Mouse (Mus musculus) neural tube, embryonic 13.5 days (tissue): ENCODE measurements around the gene Dlg4. TPM values are rescaled to one million over a fixed set of nuclear protein-coding genes. Genes with fewer than 3 reads are reported as not detected.
A peak's percentile ranks its signal among the peaks of the same experiment; 100 is the strongest.

Experiments used
- ATAC-seq: fragments of 200-750 bp; cut with Nextera tagmentation; 2 replicates; pipeline ENCODE4 v1.8.0; 2017; ENCODE audit warnings: low read depth, mild to moderate bottlenecking, moderate TSS enrichment, moderate library complexity
- H3K27ac ChIP-seq: fragments of 300-500 bp; sonication (generic); replicated peaks from 2 replicates; pipeline ENCODE4 v1.5.1; 2015; ENCODE audit warnings: moderate library complexity, mild to moderate bottlenecking, inconsistent platforms
- H3K27me3 ChIP-seq: fragments of 300-500 bp; sonication (generic); 2 replicates; pipeline ENCODE4 v1.6.1; 2015; ENCODE audit warnings: mild to moderate bottlenecking, inconsistent platforms
- H3K36me3 ChIP-seq: fragments of 300-500 bp; sonication (generic); 2 replicates; pipeline ENCODE4 v1.6.1; 2015; ENCODE audit warnings: mild to moderate bottlenecking, inconsistent platforms
- H3K4me1 ChIP-seq: fragments of 300-500 bp; sonication (generic); replicated peaks from 2 replicates; pipeline ENCODE4 v1.6.1; 2015; ENCODE audit warnings: inconsistent platforms
- H3K4me2 ChIP-seq: fragments of 300-500 bp; sonication (generic); 2 replicates; pipeline ENCODE4 v1.6.1; 2015; ENCODE audit warnings: inconsistent platforms, mild to moderate bottlenecking, moderate library complexity
- H3K4me3 ChIP-seq: fragments of 300-500 bp; sonication (generic); 2 replicates; pipeline ENCODE4 v1.5.1; 2015; ENCODE audit warnings: mild to moderate bottlenecking, inconsistent platforms
- H3K9ac ChIP-seq: fragments of 300-500 bp; sonication (generic); 2 replicates; pipeline ENCODE4 v1.6.1; 2015; ENCODE audit warnings: moderate library complexity, mild to moderate bottlenecking, inconsistent platforms
- H3K9me3 ChIP-seq: fragments of 300-500 bp; sonication (generic); 2 replicates; pipeline ENCODE4 v1.6.1; 2016; ENCODE audit warnings: inconsistent platforms
- WGBS: fragments of 180-500 bp; shearing (Covaris S2); methylation state at CpG from one replicate; pipeline ENCODE4 v1.1.7; 2015; 5-methylcytosine and 5-hydroxymethylcytosine counted together
- polyA plus RNA-seq: library from polyadenylated mRNA; unstranded; fragments of >200 nt; fragmentation: Nextera tagmentation; extraction: Ambion mirVana; gene quantifications from 2 replicates; pipeline ENCODE4 v1.2.1, GENCODE M21; 2015

The Dlg4 gene
- polyA plus RNA-seq, 1 experiment from 2014 or later = 23.5 TPM

DNA sequence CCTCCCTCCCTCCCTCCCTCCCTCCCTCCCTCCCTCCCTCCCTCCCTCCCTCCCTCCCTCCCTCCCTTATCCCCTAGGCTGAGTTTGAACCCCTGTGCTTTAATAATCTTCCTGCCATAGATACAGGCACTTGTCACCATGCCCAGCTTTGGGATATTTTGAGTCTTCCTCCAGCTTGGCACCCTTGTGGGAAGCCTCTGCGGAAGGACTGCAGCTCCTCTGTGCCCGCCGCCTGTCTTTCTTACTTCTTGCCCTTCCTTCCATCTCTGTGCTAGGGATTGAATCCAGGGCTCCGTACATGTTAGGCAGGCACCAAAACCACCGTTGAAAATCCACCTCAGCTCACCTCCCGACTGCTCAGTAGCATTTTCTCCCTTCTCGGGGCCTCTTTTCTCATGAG is 23.4 kb downstream of the Dlg4 start:
- Histone ChIP-seq H3K4me1 (no peaks in the 10 kb centered on the region), H3K9me3 (no peaks in the 10 kb centered on the region), H3K27me3 (no peaks in the 10 kb centered on the region), H3K4me2 (no peak overlapping the region), H3K4me3 (no peak overlapping the region), H3K36me3 (peaks cover 84% of the 10 kb centered on the region), H3K27ac (no peak overlapping the region), H3K9ac (no peak overlapping the region)
- ATAC-seq = no peak
- WGBS = 95% methylated on average over 7 of the region's 7 CpGs

DNA sequence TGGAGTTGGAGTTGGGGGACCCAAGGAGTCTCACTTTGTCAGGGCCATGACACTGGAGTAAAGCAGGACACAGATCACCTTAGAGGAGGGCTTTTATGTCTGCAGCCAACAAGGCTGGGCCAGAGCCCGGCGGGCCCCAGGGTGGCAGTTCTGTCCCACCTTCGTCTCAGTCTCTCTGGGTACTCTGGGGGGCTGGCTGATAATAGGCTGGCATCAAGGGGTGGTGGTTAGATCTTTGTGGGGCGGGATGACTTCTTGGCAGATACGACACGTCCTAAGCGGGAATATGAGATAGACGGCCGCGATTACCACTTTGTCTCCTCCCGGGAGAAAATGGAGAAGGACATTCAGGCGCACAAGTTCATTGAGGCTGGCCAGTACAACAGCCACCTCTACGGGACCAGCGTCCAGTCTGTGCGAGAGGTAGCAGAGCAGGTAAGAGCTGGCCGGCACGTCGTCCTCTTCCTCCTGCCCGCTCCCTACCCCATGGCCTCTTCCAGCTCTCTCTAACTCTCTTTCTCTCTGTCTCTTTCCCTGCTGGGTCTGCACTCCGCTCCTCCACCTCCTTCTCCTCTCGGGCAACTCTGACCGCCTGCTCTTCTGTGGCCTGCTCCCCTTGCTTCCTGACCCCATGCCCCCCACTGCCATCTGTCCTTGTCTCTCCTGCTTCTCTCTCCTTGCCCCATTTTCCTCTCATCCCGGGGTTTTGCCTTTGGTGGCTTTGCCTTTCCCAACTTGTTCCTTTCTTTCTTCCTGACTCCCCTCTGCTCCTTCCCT is 25.8 kb downstream of the Dlg4 start:
- 88% methylated on average over 23 of the region's 23 CpGs for WGBS
- ATAC-seq = no peak
- no peak overlapping the region for H3K27ac ChIP-seq
- H3K4me2 ChIP-seq = no peak overlapping the region
- H3K9ac ChIP-seq = no peak overlapping the region
- H3K4me3 ChIP-seq = no peak overlapping the region
- no peaks in the 10 kb centered on the region for H3K4me1 ChIP-seq
- no peaks in the 10 kb centered on the region for H3K9me3 ChIP-seq
- no peaks in the 10 kb centered on the region for H3K27me3 ChIP-seq
- peaks cover 79% of the 10 kb centered on the region for H3K36me3 ChIP-seq

DNA sequence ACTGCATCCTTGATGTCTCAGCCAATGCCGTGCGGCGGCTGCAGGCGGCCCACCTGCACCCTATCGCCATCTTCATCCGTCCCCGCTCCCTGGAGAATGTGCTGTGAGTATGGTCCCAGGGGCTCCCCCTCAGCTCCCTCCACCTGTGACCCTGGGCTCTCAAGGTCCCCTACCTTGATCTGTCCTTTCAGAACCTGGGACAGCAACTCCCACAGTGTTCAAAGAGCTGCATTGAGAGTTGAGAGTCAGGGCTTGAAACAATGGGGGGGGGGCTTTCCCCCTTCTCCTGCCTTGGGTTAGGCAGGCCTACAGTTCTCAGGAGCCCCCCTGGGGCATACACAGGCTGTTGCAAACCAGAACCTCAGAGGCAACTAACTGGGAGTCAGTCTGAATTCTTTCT is 26.9 kb downstream of the Dlg4 start:
- Histone ChIP-seq H3K4me2 (no peak overlapping the region), H3K27ac (0 out of 2 replicates have a peak overlapping the region, but pooled peaks have one; percentile 1), H3K36me3 (peaks cover 68% of the 10 kb centered on the region), H3K27me3 (no peaks in the 10 kb centered on the region), H3K4me3 (no peak overlapping the region), H3K9ac (no peak overlapping the region), H3K9me3 (no peaks in the 10 kb centered on the region), H3K4me1 (no peaks in the 10 kb centered on the region)
- no peak for ATAC-seq
- 75% methylated on average over 7 of the region's 7 CpGs for WGBS

DNA sequence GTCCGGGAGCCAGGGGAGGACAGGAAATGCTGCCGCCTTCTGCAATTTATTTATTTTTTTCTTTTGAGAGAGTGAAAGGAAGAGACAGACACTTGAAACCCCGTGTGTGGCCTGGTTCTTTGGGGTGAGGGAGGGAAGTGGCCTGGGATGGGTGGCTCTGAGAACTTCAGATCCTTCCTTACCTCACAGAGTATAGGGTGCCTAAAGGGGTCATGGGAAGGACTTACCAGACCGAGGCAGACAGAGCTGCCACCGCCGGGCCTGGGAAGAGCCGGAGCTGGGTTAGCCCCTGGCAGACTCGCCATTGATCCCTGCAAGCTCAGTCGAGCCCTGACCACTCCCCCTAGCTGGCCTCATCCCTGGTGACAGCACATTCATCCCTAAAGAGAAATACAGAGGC is 28.7 kb downstream of the Dlg4 start:
- Histone ChIP-seq H3K27ac (0 out of 2 replicates have a peak overlapping the region, but pooled peaks have one; percentile 18), H3K36me3 (peaks cover 53% of the 10 kb centered on the region), H3K4me3 (no peak overlapping the region), H3K4me1 (no peaks in the 10 kb centered on the region), H3K9me3 (no peaks in the 10 kb centered on the region), H3K4me2 (no peak overlapping the region), H3K9ac (no peak overlapping the region), H3K27me3 (no peaks in the 10 kb centered on the region)
- ATAC-seq = no peak
- WGBS = 30% methylated on average over 9 of the region's 9 CpGs

DNA sequence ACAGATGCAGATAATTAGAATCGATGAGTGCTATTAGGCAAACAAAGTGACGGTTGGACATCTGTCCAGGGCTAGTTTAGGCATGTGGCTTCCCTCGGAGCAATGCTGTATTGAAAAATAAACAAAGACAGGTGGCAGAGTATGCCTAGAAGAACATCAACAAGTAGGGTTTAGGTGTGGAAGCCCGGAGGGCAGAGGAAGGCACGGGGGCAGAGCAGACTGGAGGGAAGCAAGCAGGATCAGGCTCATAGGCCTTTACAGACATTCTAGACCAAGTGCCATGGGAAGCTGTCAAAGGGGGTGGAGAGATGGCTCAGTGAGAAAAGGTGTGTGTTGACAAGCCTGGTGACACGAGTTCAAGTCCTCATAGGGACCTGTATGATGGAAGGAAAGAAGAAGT is 32.6 kb downstream of the Dlg4 start:
- no peak overlapping the region for H3K9ac ChIP-seq
- no peaks in the 10 kb centered on the region for H3K4me1 ChIP-seq
- H3K4me3 ChIP-seq = no peak overlapping the region
- H3K4me2 ChIP-seq = no peak overlapping the region
- peaks cover 15% of the 10 kb centered on the region for H3K36me3 ChIP-seq
- H3K27ac ChIP-seq = no peak overlapping the region
- H3K27me3 ChIP-seq = 0 out of 2 replicates have a peak, but pooled peaks cover 3% of the 10 kb centered on the region
- no peaks in the 10 kb centered on the region for H3K9me3 ChIP-seq
- ATAC-seq = no peak
- 71% methylated on average over 6 of the region's 6 CpGs for WGBS

DNA sequence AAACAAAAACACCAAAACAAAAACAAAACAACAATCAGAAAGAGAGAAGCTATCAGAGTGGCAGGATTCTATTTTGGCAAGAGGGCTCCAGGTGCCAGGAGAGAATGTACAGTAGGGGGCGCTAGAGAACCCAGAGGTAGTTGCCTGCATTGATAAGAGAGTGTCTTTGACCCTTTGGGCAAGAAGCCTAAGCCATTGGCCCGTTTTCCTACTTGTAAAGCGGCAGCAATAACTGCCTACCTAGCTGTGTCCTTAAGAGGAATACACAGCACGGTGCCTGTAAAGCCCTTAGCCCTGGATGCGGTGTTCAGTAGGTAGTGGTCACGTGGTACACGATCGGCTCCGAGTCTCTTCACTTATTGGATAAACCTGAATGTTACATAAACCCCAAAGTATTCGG is 33.1 kb downstream of the Dlg4 start:
- no peak overlapping the region for H3K27ac ChIP-seq
- 0 out of 2 replicates have a peak, but pooled peaks cover 8% of the 10 kb centered on the region for H3K27me3 ChIP-seq
- H3K4me1 ChIP-seq = no peaks in the 10 kb centered on the region
- H3K4me3 ChIP-seq = no peak overlapping the region
- no peak overlapping the region for H3K4me2 ChIP-seq
- H3K9ac ChIP-seq = no peak overlapping the region
- no peaks in the 10 kb centered on the region for H3K9me3 ChIP-seq
- WGBS = 56% methylated on average over 10 of the region's 10 CpGs
- peaks cover 11% of the 10 kb centered on the region for H3K36me3 ChIP-seq
- no peak for ATAC-seq

DNA sequence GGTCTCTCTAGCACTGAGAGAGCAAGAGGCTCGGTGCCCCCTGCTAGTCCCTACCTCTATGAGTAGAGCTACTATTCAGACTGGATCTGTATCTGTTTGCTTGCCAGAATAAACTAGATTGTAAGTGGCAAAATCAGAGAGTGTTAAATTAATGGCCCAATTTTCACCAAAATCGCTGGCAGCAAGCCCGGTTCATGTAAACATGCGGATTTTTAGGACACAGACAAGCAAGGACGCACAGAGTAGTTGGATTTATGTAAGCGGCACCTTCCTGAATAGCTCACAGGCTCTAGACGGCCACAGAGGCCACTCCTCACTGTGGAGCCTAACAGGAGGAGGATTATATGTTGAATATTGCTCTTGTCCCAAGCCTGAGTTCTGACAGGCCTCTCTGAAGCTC is 36.4 kb downstream of the Dlg4 start:
- Histone ChIP-seq H3K36me3 (no peaks in the 10 kb centered on the region), H3K27me3 (0 out of 2 replicates have a peak, but pooled peaks cover 8% of the 10 kb centered on the region), H3K27ac (no peak overlapping the region), H3K4me2 (no peak overlapping the region), H3K9me3 (no peaks in the 10 kb centered on the region), H3K4me3 (no peak overlapping the region), H3K9ac (no peak overlapping the region), H3K4me1 (peaks cover 3% of the 10 kb centered on the region; the same call in 1 of the 2 replicates)
- 74% methylated on average over 7 of the region's 7 CpGs for WGBS
- no peak for ATAC-seq

DNA sequence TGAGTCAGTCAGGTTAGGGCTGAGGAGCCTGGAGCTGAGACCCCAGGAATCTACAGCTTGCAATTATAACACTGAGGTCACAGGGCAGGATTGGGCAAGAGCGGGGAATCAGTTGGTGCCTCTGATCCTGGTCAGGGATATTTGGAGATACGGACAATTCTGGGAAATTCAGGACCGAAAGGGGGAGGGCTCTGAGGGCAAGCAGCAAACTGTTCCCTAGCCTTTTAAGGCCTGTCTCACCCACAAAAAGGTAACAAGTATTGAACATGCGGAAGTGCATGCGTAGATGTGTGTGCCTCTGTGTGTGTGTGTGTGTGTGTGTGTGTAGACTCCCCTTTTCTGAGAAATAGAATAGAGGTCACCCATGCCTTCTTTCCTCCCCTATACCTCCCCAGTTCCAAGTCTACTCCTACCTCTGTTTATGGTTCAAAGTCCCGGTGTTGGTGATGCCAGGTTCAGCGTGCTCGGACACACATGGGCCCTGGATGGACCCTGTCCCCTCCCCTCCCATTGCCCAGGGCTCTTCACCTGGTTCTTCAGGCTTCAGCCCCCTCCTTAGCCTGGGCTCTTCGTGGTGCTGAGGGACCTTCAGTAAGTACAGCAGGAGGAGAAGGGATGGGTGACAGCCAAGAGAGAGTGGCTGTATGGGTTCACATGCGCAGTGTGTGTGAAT is 37.3 kb downstream of the Dlg4 start, which contains the start of gene Asgr1:
TSS of gene Asgr1 (plus strand) at position 188 of the 673 bp plus-strand sequence.
- H3K27ac ChIP-seq = no peak within 1 kb of the TSS
- 81% methylated on average over 10 of the region's 10 CpGs for WGBS
- H3K9ac ChIP-seq = 0 out of 2 replicates have a peak within 1 kb of the TSS, but pooled peaks have one; percentile 43
- H3K9me3 ChIP-seq = no peaks in the 10 kb centered on the region
- H3K36me3 ChIP-seq = no peaks in the 10 kb centered on the region
- no peak within 1 kb of the TSS for H3K4me2 ChIP-seq
- peaks cover 3% of the 10 kb centered on the region; the same call in 1 of the 2 replicates for H3K4me1 ChIP-seq
- ATAC-seq = no peak
- 0 out of 2 replicates have a peak, but pooled peaks cover 8% of the 10 kb centered on the region for H3K27me3 ChIP-seq
- no peak within 1 kb of the TSS for H3K4me3 ChIP-seq

DNA sequence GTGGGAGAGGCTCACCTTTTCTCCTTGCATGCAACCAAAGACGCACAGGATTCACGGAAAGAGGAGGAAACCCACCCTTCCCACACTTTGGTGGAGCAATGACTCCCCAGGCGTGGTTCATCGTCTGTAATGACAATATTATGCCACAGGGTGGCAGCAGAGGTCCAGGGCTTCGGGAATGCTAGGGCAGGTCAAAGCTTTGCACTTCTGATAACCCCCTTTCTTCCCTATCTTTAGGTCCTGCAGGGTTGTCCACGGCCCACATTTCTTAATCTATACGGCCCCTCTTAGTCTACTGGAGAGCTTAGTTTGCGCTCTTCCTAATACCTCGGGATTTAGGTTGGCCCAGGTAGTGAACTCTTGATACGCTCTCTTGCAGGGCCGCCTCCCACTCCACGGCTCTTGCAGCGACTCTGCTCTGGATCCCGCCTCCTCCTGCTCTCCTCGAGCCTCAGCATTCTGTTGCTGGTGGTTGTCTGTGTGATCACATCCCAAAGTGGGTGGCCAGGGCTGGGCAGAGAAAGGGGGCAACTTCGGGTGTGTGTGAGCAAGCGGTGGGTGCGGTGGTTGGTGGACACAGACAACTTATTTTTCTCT is 39.0 kb downstream of the Dlg4 start:
- peak overlapping the region; percentile 30 for H3K4me2 ChIP-seq
- H3K9ac ChIP-seq = 0 out of 2 replicates have a peak overlapping the region, but pooled peaks have one; percentile 43
- peaks cover 3% of the 10 kb centered on the region; the same call in 1 of the 2 replicates for H3K4me1 ChIP-seq
- 0 out of 2 replicates have a peak, but pooled peaks cover 8% of the 10 kb centered on the region for H3K27me3 ChIP-seq
- H3K27ac ChIP-seq = no peak overlapping the region
- 25% methylated on average over 18 of the region's 18 CpGs for WGBS
- no peak overlapping the region for H3K4me3 ChIP-seq
- H3K9me3 ChIP-seq = no peaks in the 10 kb centered on the region
- no peaks in the 10 kb centered on the region for H3K36me3 ChIP-seq
- ATAC-seq = peak; percentile 63

DNA sequence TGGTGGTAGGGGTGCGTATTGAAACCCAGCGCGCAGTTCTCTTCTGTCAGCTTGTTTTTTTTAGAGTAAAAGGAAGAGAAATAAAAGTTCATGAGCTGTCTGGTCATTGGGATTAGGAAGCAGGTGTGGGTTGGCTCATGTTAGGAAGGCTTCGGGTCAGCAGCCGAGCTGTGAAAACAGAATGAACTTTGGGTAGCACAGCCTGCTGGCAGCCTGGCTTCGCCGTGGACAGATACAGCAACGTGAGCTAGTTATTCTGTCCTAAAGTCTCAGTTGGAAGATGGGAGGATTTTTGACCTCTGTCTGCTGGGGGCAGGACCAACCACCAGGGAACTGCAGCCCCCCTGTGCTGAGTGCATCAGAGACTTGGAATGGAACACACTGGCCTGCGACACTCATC is 41.1 kb downstream of the Dlg4 start:
- Histone ChIP-seq H3K4me2 (no peak overlapping the region), H3K9ac (no peak overlapping the region), H3K36me3 (no peaks in the 10 kb centered on the region), H3K4me3 (no peak overlapping the region), H3K4me1 (peaks cover 3% of the 10 kb centered on the region; the same call in 1 of the 2 replicates), H3K9me3 (no peaks in the 10 kb centered on the region), H3K27me3 (0 out of 2 replicates have a peak, but pooled peaks cover 8% of the 10 kb centered on the region), H3K27ac (no peak overlapping the region)
- WGBS = 79% methylated on average over 9 of the region's 9 CpGs
- ATAC-seq = no peak

DNA sequence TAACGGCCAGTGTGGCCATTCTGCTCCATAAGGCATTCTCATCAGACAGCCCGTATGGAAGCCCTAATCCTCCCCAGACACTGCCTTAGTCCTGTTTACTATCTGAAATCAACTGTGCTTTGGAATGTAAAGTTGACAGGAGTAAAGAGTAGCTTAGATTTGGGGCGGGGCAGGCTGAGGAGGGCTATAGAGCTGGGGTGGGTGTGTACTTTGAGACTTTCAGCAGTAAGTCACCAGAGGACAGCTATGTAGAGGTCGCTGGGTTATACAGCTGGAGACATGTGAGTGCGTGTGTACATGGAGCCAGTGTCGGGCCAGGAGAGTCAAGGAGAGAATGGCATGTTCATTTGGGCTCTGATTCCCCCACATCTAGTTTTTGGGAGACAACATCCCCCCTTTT is 43.2 kb downstream of the Dlg4 start:
- peaks cover 3% of the 10 kb centered on the region; the same call in 1 of the 2 replicates for H3K4me1 ChIP-seq
- no peak overlapping the region for H3K4me3 ChIP-seq
- H3K27me3 ChIP-seq = no peaks in the 10 kb centered on the region
- ATAC-seq = no peak
- H3K9me3 ChIP-seq = peaks cover 4% of the 10 kb centered on the region; the same call in 1 of the 2 replicates
- H3K9ac ChIP-seq = no peak overlapping the region
- H3K27ac ChIP-seq = no peak overlapping the region
- no peaks in the 10 kb centered on the region for H3K36me3 ChIP-seq
- no peak overlapping the region for H3K4me2 ChIP-seq
- 74% methylated on average over 6 of the region's 6 CpGs for WGBS

DNA sequence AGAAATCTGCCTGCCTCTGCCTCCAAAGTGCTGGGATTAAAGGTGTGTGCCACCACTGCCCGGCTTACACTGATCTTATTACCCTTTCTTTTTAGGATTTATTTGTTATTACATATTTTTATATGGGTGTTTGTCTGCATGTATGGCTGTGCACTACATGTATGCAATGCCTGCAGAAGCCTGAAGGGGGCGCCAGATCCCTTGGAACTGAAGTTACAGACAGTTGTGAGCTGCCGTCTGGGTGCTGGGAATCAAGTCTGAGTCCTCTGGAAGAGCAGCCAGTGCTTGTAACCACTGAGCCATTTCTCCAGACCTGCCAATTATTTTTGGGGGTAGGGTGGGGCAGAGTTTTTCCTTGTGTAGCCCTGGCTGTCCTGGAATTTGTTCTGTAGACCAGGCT is 46.3 kb downstream of the Dlg4 start:
- Histone ChIP-seq H3K9me3 (peaks cover 4% of the 10 kb centered on the region; the same call in 1 of the 2 replicates), H3K4me2 (no peak overlapping the region), H3K9ac (no peak overlapping the region), H3K4me1 (peaks cover 3% of the 10 kb centered on the region; the same call in 1 of the 2 replicates), H3K4me3 (no peak overlapping the region), H3K27ac (no peak overlapping the region), H3K27me3 (no peaks in the 10 kb centered on the region), H3K36me3 (no peaks in the 10 kb centered on the region)
- 66% methylated on average over 3 of the region's 3 CpGs for WGBS
- no peak for ATAC-seq
